Mouse (Mus musculus): ENCODE measurements at regions not wholly inside any gene's neighbourhood (a gene's known extent, or its start where the extent isn't known, plus 50 kb on each side); places are given as distances from the start of the nearest gene placed in this dataset.
"Not testable (repeated sequence)": the region's sequence is repeated elsewhere in the genome, so short reads cannot be mapped to it uniquely, and the experiment has no call there.

- no peak for DNase-seq
Observed at GRCm38 (mm10) chr6:140816359-140816758, 87.3 kb downstream of the Gm11077 start.

DNA sequence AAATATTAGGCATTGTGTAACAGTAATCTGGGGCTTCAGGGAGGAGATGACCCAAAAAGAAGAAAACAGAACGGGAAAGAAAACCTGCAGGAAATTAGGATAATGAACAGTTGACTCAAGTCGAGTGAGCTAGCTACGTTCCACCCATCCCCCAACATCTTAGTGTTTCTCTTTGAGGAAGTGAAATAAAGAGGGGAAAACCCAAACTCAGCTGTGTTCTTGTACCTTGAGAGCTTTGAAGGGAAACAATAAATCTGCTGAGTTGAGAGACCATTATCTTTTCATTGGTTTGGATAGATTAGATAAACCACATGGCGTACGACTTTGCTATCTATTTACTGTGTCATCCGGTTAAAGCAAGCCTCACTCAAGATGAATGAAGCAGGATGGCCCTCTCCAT lies 87.7 kb downstream of the Gm11077 start:
- no peak for DNase-seq

GRCm38 (mm10) chr6:140819451-140819878 lies 90.4 kb downstream of the Gm11077 start:
- DNase-seq: no peak

- no peak for DNase-seq
Observed at GRCm38 (mm10) chr6:140826522-140826921, 97.4 kb downstream of the Gm11077 start.

GRCm38 (mm10) chr6:140827651-140828050 lies 98.6 kb downstream of the Gm11077 start:
- no peak for DNase-seq

DNA sequence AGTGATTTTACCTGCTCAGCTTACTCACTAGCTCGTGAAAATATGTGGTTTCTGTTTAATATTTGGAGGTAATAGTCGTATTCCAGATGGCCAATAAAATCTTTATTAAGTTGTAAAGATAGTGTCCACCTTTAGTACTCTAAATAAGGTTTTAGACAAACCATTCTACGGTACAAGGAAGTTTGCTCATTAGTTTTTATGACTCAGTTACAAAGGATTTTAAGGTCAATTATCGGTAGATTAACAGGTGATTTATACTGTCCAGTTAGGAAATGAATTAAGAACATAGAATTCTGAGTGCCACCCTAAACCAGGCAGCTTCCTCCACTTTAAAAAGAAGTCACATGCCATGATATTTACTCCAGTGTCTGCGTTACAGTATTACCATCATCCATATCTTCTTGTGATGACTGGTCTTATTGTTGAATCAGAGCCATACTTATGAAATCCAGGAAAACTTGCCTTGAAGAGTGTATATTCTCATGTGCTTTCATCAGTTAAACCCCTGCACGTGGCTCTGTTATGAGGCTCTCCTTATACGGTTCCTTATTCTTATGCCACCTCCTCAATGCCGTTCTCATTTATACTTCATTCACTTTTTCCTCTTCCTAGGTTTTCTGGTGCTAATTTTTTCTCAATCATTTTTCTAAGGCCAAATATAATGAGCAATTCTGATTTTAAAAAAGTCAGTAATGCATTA lies 114.4 kb downstream of the Gm11077 start:
- no peak for DNase-seq

GRCm38 (mm10) chr6:140847165-140847564 lies 118.1 kb downstream of the Gm11077 start:
- DNase-seq: no peak

DNA sequence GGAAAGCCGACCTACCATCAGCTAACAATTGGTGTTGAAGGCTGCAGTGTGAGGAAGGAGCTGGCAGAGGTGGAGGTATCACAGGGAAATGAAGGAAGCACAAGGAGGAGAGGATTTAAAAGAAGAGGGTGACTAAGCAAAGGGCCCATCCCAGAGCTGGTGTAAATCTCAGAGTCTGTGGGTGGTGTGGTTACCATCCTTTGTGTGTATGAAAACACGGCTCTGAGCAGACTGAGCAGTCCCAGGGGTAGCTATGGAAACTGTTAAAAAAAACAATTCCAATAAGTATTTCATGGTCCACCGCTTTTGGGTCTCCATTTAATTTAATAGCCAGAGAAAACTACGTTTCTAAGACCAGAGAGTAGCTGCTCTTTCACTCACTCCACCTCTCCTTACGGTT lies 123.3 kb downstream of the Gm11077 start:
- no peak for DNase-seq

- peak in 1 of 2 experiments; percentile 55 for DNase-seq
Observed at GRCm38 (mm10) chr6:140853508-140853907, 124.4 kb downstream of the Gm11077 start.

- DNase-seq: no peak
Observed at GRCm38 (mm10) chr6:140854691-140855090, 125.6 kb downstream of the Gm11077 start.

GRCm38 (mm10) chr6:140856468-140857117 lies 127.5 kb downstream of the Gm11077 start:
- no peak for DNase-seq

DNA sequence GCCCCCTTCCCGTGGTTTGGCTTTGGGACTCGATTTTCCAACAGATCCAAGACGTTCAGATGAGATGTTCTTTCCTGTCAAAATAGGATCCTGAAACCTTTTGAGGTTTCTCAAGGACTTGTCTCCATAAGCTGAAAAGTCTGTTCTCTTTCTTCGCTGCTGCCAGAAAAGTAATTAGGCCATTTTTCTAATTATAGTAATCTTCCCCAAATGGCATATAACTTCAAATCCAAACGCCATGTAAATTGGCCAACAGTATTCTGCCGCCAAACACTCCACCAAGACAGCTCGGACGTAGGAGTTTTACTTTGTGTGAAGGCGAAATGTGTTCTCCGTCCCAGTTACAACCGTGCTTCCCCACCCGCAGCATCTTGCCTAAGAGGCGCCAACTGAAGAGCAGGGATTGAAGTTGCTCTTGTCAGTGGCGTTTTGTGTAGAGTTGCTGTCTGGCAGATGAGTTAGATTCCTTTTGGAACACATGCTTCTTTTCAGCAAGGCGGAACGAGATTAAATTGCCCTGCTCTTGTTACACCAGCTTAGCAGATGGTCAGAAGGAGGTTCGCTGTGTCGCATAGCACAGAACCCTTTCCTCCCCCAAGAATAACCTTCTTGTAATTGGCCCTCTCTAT lies 128.1 kb downstream of the Gm11077 start:
- peak; percentile 30 to 34 for DNase-seq

- not testable (repeated sequence) for DNase-seq
Observed at GRCm38 (mm10) chr6:140869523-140869922, 140.4 kb downstream of the Gm11077 start.

- no peak for DNase-seq
Observed at GRCm38 (mm10) chr6:140874831-140875230, 145.7 kb downstream of the Gm11077 start.

- DNase-seq: no peak
Observed at GRCm38 (mm10) chr6:140883651-140884050, 154.6 kb downstream of the Gm11077 start.

DNA sequence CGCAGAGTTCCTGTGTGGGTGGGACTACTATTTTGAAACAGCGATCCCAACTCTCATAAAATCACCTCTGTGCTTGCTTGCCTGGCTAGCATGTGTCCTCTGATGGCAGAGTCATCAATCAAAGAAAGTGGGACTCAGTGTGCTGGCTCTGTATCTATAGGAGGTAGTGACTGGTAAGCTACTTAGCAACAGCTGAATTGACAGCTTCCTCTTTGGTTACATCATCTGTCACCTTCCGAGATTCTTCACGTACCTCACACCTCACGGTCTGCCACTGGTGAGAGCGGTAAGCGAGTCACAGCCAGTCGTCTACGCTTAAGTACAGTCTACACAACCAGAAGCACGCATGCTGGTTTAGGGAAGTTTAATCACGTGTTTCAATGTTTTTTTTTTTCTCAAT lies 159.5 kb downstream of the Gm11077 start:
- no peak for DNase-seq

GRCm38 (mm10) chr6:140890060-140890459 lies 161.0 kb downstream of the Gm11077 start:
- no peak for DNase-seq

DNA sequence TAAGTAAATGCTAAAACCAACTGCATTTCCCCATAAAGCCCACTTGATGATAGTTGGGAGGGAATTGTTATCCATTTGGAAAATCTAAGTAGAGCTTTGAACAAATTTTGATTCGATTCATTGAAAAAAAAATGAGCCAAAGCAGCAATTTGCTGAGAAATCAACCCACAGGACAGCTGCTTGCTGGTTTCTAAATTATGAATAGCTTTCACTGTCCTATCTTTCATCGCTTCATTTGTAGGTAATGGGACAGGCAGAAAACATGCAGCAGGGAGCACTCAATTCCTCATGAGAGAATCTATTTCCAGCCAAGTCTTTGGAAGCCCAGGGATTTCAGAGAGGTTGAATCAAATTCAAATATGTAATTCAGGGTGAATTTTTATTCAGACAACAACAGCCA lies 161.5 kb downstream of the Gm11077 start:
- DNase-seq: no peak

- DNase-seq: no peak
Observed at GRCm38 (mm10) chr6:140894467-140894866, 165.4 kb downstream of the Gm11077 start.

DNA sequence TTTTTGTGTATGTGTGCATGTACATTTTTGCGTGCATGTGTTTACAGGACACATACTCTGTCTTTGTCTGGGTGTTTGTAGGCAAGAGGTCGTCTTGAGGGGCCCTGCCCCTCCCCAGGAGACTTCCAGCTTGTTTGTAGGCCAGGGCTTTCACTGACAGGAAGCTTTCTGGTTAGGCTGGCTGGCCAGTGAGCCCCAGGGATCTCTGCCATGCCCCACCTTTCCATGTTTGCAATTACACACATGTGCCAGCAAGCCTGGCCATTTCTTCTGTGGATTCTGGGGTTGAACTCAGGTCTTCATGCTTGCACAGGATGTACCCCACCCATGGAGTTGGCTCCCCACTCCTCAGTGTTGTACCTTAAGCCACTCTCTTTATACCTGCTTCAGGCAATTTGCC lies 166.4 kb downstream of the Gm11077 start:
- no peak for DNase-seq

DNA sequence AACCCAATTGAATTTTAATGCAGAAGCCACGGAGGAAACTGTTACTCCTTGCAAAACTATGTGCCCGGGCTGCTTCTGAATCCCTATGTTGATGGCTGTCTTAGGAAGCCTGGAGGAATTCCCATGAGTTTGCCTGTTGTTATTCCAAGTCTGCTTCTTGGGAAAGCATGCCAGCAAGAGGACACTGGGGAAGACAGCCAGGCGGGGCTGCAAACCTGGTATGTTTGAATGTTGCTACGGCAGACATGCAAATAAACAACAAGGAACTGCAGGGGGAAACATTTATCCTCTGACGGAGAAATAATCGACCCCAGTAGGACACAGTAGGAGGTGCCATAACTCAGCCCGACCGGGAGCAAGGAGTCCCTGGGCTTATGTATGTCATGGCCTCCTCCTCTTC lies 168.0 kb downstream of the Gm11077 start:
- no peak for DNase-seq

DNA sequence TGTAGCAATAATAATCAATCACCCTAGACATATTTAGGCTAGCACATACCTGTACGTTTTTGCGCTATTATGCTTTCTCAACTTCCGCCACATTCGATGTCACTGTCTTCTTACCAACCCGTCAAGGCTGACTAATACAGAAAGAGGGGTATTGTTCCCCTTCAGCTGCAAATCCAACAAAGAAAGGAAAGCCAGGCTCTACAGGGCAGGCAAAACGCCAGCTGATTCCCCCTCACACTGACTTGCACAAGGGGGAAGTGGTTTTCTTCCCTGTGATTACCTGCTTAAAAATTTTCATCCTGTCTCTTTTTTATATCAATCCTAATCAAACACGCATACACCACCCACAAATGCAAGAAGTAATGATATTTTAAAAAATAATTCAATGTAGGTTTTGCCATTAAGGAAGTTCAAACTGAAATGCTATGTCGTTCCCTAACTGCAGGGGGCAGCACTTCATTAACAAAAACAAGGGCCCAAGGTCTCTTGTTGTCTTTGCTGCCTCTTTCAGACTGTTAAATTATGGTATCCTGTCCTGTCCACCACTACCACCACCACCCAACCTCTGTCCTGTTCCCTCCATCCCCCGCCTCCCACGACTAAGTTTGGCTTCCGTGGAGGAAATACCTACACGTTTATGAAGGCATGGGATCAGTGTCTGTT lies 195.4 kb downstream of the Gm11077 start:
- DNase-seq: peak; percentile 37 to 44

DNA sequence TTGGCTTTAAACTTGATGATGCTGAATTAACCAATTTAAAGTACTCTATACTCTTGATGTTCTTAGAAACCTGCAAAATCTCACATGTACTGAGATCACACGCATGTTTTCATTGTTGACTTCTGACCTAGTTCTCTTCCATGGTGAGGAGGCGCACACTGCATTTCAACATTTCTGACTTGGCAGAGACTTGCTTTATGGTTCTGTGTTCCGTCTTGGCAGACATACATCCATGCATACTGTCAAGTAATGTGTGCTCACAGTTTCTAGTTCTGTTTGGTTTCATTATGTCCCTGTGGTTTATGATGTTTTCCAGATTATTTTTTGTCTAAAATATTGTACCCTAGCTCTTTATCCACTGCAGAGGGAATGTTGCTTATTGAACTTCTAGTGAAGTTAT lies 198.5 kb downstream of the Gm11077 start:
- DNase-seq: no peak

All from layer of hippocampus, postnatal 36 days (tissue).